Mouse (Mus musculus) olfactory bulb, adult 2 months (tissue): Measurements from ENCODE around the gene Alox5ap. TPM values are rescaled to one million over a fixed set of nuclear protein-coding genes. Genes with fewer than 3 reads are reported as not detected.

Source experiments
- H3K27ac ChIP-seq: fragments of 200-500 bp; 2 replicates; pipeline ENCODE4 v1.5.1; 2012; ENCODE audit warnings: low read depth, low read length; ENCODE audit not compliant: insufficient read depth
- H3K4me1 ChIP-seq: fragments of 200-500 bp; 2 replicates; pipeline ENCODE4 v1.6.1; 2012; ENCODE audit warnings: low read length; ENCODE audit not compliant: control insufficient read depth, insufficient read depth
- H3K4me3 ChIP-seq: fragments of 200-500 bp; 2 replicates; pipeline ENCODE4 v1.5.1; 2012; ENCODE audit warnings: mild to moderate bottlenecking, low read depth, low read length, moderate library complexity; ENCODE audit not compliant: insufficient read depth
- CTCF ChIP-seq: fragments of 200-500 bp; IDR thresholded peaks from 2 replicates; pipeline ENCODE4 v1.5.1; 2012; ENCODE audit warnings: low read depth, mild to moderate bottlenecking, low read length, moderate library complexity; ENCODE audit not compliant: insufficient read depth
- POLR2A ChIP-seq: fragments of 200-500 bp; IDR thresholded peaks from 2 replicates; pipeline ENCODE4 v1.6.1; 2012; ENCODE audit warnings: mild to moderate bottlenecking, low read depth, low read length, moderate library complexity; ENCODE audit not compliant: insufficient read depth
- WGBS: fragments of 180-500 bp; shearing (Covaris S2); methylation state at CpG from one replicate; pipeline ENCODE4 v1.1.7; 2018; 5-methylcytosine and 5-hydroxymethylcytosine counted together
- polyA plus RNA-seq: library from polyadenylated mRNA; stranded (reverse); fragments of >200 nt; gene quantifications from 2 replicates; pipeline ENCODE4 v1.2.4, GENCODE M21; 2012; ENCODE audit warnings: low replicate concordance; ENCODE audit not compliant: missing spikeins, insufficient read depth, insufficient read length

Gene Alox5ap
- polyA plus RNA-seq, 1 experiment, result not detected

DNA sequence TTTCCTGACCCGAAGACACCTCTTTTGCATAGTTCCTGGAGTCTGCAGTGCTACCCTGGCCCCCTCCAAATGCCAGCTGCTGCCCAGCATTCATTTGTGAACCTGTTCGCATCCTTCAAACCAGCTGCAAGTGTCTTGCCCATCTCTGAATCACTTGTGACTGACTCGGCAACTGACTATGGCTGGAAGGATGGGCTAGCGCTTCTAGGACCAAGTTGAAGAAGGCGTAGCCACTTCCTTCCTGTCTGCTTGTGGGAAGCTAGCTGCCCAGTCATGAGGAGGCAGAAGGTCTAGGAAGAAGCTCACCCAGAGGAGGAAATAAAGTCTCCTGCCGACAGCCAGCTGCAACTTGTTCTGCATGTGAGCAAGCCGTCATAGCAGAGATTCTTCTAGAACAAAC, 29.6 kb upstream of the Alox5ap start:
- TF ChIP-seq POLR2A (no peak), CTCF (no peak)
- 87% methylated on average over 7 of the region's 7 CpGs for WGBS
- Histone ChIP-seq H3K27ac (no peak overlapping the region), H3K4me1 (no peaks in the 10 kb centered on the region; the same call in 1 of the 2 replicates), H3K4me3 (no peak overlapping the region)

GRCm38 (mm10) chr5:149237221-149237950, 27.2 kb upstream of the Alox5ap start:
- H3K27ac ChIP-seq, result no peak overlapping the region
- WGBS, result 68% methylated on average over 24 of the region's 24 CpGs
- H3K4me1 ChIP-seq, result no peaks in the 10 kb centered on the region
- TF ChIP-seq POLR2A (no peak), CTCF (no peak)
- no peak overlapping the region for H3K4me3 ChIP-seq

DNA sequence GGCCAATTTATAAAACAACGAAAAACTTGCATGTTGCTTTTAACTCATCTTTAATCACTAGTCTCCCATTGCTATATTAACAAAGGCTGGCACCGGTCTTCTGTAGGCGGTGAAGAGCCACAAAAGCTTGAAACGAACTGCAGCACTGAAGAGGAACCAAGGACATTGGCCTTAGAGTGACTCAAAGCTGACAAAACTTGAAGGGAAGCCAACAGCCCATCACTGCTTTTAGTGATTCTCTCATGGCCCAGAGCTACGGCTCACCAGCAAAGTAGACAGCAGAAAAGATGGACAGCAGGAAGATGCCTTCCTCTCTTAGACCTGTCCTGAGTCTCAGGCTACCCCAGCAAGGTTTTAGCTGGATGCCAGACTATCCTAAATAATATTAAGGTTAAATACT, 22.1 kb upstream of the Alox5ap start:
- no peak for TF ChIP-seq CTCF
- TF ChIP-seq POLR2A, result no peak
- H3K4me1 ChIP-seq, result peaks cover 11% of the 10 kb centered on the region
- 69% methylated on average over 5 of the region's 5 CpGs for WGBS
- no peak overlapping the region for H3K4me3 ChIP-seq
- H3K27ac ChIP-seq, result no peak overlapping the region

DNA sequence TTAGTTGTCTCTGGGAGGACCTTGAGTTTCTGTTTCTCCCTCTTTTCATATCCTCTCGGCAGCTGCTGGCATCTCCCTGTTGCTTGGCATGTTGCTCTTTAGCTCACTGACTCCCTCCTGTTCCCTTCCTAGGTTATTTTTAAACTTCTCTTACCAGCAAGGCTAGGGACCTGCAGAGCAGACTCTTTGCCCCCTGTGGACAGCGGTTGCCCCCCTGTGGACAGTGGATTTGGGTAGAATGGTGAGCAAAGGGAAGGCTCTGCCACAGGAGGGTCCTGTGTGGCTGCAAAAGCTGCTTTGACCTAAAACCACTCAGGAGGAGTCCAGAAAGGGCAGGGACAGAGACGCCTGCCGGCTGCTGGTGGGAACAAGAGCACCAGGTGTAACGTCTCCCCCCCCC, 21.5 kb upstream of the Alox5ap start:
- peaks cover 11% of the 10 kb centered on the region for H3K4me1 ChIP-seq
- TF ChIP-seq POLR2A, result no peak
- TF ChIP-seq CTCF, result no peak
- no peak overlapping the region for H3K27ac ChIP-seq
- H3K4me3 ChIP-seq, result no peak overlapping the region
- WGBS, result 30% methylated on average over 5 of the region's 5 CpGs

DNA sequence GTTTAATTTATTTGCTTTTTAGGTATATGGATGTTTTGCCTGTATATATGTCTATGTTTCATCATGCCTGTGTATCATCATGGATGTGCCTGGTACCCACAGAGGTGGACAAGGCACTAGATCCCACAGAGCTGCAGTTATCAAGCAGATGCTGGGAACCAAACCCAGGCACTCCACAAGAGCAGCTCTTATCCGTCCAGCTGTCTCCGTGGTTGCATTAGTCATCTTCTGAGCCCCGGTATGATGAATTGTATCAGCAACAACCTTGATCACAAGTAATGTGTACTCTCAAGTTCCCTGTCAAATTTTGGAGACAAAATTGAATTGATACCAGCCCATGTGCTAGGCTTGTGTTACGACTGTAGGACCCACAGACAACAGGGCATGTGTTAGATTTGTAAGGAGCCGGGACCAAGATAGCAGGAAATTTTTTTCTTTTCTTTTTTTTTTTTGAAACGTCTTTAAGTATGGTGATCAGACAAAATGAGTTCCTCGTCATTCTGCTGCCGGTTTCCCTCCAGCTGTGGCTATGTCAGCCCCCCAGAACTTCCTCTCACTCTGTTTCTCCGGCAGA, 19.1 kb upstream of the Alox5ap start:
- TF ChIP-seq CTCF, result no peak
- H3K4me3 ChIP-seq, result no peak overlapping the region; the same call in 1 of the 2 replicates
- H3K27ac ChIP-seq, result no peak overlapping the region
- peaks cover 11% of the 10 kb centered on the region for H3K4me1 ChIP-seq
- 60% methylated on average over 9 of the region's 9 CpGs for WGBS

DNA sequence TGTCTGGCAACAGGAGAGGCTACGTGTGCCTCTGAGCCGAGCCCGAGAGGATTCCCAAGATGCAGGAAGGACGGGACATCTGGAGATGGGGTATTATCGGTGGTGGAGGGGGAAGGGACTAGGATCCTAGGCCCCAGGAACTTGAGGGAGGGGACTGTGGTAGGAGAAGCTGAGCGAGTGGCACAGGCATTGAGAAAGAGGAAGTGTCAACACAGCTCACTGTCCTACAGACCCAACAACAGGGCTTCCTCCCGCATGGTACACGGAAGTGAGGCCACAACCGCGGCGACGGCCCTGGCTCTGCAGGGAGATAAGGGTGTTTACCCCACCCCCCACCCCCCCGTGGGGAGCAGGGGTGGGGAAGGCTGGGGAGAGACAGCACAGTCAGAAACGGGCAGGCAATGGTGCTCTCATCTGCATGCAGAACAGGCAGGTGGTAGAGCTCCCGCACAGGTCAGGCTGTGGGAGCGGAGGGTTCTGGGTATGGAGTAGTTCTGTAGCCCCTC, 18.5 kb upstream of the Alox5ap start:
- H3K4me3 ChIP-seq, result no peak overlapping the region; the same call in 1 of the 2 replicates
- 32% methylated on average over 16 of the region's 16 CpGs for WGBS
- H3K27ac ChIP-seq, result no peak overlapping the region
- no peak for TF ChIP-seq POLR2A
- no peak for TF ChIP-seq CTCF
- H3K4me1 ChIP-seq, result peaks cover 11% of the 10 kb centered on the region

DNA sequence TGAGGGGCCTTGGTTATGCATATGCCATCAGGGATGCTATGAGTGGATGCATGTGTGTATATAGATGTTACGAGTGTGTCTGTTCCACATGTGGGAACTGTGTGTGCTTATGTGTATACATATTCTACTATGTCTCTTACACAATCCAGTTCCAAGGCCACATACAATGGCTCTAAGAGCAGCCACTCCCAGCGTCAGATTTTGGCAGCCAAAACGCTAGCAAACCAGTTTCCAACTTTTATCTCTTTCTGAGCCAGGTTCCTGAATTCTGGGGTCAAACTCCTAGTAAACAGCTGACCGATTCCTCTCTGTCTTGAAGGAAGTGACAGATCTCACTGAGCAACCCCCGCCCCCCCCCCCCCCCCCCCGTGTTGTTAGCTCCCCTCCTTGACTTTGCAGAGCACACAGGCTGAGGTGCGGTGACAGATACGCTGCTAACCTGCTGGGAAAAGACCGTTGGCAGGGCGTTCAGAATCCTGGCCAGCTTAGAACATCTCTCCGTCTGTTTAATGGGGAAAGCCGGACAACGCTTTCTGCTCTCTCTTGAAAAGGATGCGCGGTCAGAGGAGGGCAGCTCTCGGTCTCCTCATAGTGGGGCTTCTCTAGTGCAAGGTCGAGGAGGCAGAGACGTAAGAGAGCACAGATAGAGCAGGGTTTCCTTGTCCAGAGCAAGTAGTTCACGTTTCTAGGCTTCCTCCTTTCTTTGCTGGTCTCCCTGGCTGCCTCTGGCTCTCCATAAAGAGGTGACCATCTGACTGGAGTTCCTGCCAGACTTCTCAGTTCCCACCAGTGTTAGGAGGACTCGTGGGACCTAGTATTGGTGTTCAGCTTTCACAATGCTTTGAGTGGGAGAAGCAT, 17.3 kb upstream of the Alox5ap start:
- TF ChIP-seq POLR2A (no peak), CTCF (no peak)
- WGBS, result 53% methylated on average over 20 of the region's 20 CpGs
- Histone ChIP-seq H3K4me1 (peaks cover 11% of the 10 kb centered on the region), H3K4me3 (no peak overlapping the region), H3K27ac (no peak overlapping the region)

- TF ChIP-seq POLR2A (no peak), CTCF (no peak)
- 86% methylated on average over 3 of the region's 3 CpGs for WGBS
- H3K27ac ChIP-seq, result no peak overlapping the region
- no peaks in the 10 kb centered on the region for H3K4me1 ChIP-seq
- H3K4me3 ChIP-seq, result no peak overlapping the region
These were observed 12.3 kb upstream of the Alox5ap start for GRCm38 (mm10) chr5:149252303-149252702.

- no peak for TF ChIP-seq POLR2A
- TF ChIP-seq CTCF, result no peak
- Histone ChIP-seq H3K27ac (no peak overlapping the region), H3K4me1 (peaks cover 7% of the 10 kb centered on the region; the same call in 1 of the 2 replicates), H3K4me3 (no peak overlapping the region)
- 79% methylated on average over 2 of the region's 2 CpGs for WGBS
These were observed 11.1 kb upstream of the Alox5ap start for GRCm38 (mm10) chr5:149253491-149253890.
